Mouse (Mus musculus) megakaryocyte, embryonic 14.5 days (primary cell): Measurements from ENCODE around the gene Gm12117.

ENCODE experiments used
- FLI1 ChIP-seq: IDR thresholded peaks from 2 replicates; pipeline ENCODE4 v1.6.1; 2012; ENCODE audit warnings: low read length, inconsistent platforms, mixed read lengths
- GATA1 ChIP-seq: IDR thresholded peaks from 3 replicates; pipeline ENCODE4 v1.6.1; 2012; ENCODE audit warnings: mixed read lengths, low read length, inconsistent platforms, borderline replicate concordance

DNA sequence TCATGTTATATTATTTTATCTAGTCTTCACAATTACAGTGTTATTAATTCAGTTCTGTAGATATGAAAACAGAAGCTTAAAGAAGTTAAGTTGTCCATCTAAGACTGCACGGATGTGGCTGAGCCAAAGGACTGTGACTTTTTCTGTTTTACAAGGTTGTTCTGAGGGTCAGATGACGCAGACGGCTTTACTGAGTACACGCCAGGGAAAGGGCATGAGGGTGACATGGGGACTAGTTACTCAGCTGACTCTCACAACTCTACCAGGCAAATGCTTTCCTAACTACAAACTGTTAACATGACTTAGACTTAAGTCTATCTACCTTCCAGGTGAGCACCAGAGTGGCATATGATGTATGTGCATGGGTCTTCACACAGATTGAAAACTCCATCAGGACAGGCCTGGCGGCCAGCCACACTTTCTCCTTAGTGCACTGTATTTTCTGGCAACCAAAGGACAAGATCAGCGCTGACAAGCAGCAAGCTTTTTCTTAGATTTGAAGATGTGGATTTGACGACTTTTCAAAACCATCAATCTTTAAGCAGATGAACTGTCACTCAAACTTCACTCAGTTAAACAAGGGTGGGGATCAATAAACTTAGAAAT, 42.6 kb upstream of the Gm12117 start:
- TF ChIP-seq GATA1 (no peak), FLI1 (no peak)
